Mouse (Mus musculus) skeletal muscle tissue, postnatal 0 days (tissue): Measurements from ENCODE around the gene Bdh1. TPM values are rescaled to one million over a fixed set of nuclear protein-coding genes. Genes with fewer than 3 reads are reported as not detected.

Experiments
- polyA plus RNA-seq: library from polyadenylated mRNA; unstranded; fragments of >200 nt; fragmentation: Nextera tagmentation; extraction: Ambion mirVana; gene quantifications from 2 replicates; pipeline ENCODE4 v1.2.1, GENCODE M21; 2015

The Bdh1 gene
- polyA plus RNA-seq = 1.0 and 2.0 TPM in 2 replicates

DNA sequence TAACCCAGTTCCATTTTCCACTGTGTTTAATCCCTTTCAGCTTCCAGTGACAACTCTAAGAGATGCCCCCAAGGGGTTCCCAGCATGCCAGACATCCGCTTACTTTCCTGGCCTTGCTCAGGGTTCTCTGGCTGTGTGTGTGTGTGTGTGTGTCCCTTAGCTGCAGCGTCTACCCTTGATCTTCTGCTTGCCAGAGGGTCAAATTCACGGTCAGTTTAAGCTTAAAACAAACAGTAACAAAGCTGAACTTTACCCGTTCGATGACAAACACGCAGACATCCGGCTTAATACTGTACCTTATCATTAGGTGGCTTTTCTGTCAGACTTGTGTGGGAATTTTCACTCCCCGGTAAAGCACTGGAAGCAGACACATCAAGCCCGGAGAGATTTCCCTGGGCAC lies at the start of gene Bdh1:
TSS of gene Bdh1 (plus strand) at position 281 of the 400 bp plus-strand sequence.

Other genes starting within 250 kb of the Bdh1 start
- gene Acap2, start 221.0 kb upstream of the Bdh1 start, polyA plus RNA-seq = 7.4 and 8.6 TPM in 2 replicates
- gene Ppp1r2, start 147.0 kb upstream of the Bdh1 start, polyA plus RNA-seq = 104 and 110 TPM in 2 replicates
- gene Apod, start 107.5 kb upstream of the Bdh1 start, polyA plus RNA-seq = 28.3 and 36.9 TPM in 2 replicates
- gene Dlg1, start 241.2 kb downstream of the Bdh1 start, polyA plus RNA-seq = 9.1 and 9.5 TPM in 2 replicates